Mouse (Mus musculus): ENCODE results near the gene Eepd1.
A peak's percentile ranks its signal among the peaks of the same experiment; 100 is the strongest.
"Not testable (repeated sequence)": the region's sequence is repeated elsewhere in the genome, so short reads cannot be mapped to it uniquely, and the experiment has no call there.

Eepd1 gene

DNA sequence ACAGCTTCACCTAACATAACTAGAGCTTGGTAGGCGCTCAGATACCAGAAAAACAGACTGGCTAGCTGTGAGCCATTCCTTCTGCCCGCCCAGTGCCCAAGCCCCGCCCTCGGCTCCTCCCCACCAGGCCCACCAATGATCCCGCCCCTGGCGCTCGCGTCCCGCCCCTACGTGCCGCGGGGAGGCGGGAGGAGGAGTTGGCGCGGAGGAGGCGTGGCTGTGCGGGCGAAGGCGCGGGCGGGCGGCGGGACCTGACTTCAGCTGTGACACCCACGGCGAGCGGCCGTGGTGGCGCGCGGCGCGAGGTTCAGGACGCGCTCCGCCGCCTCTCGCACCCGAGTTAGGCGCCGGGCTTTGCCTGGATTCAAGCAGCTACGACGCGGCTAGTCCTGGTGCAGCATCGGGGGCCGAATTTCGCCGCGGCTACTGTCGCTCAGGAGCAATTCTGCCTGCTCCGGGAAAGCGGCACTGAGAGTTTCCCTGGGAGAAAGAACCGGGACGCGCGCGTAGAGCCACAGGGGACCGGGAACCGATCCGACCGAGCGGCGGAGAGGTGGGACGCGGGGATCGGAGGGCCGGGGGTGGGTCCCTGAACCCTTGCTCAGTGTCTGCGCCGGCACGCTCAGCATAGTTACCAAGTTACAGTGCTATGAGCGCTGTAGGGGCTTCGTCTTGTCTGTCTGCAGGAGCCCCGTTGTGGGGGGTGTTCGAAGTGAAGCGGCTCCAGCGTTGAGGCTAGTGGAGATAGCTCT is at the start of gene Eepd1:
Eepd1 (plus strand) TSS at position 204 of the 752 bp plus-strand sequence.
- DNase-seq (ENCODE audit: low spot score in 2 of 2) = peak; percentile 96

- no peak for DNase-seq (ENCODE audit: low spot score in 2 of 2)
Observed at GRCm38 (mm10) chr9:25438836-25439235, 42.5 kb upstream of the Eepd1 start.

DNA sequence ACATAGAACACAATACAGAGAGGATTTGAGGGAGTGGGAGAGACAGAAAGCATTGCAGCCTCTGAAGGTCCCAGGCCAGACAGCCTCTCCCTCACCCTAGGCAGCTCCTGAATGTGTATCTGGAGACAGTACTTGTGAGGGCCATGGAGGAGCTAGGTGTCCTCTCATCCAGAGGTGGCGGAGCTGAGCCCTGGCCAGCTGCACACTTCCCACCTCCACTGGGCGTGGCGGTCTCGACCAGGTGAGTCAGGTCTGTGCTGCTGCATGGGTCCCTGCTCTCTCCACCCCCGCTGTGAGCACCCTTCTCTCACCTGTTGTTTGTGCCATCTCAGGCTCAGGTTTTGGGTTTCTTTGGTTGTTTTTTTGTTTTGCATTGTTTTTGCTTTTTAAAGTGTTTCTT is 41.3 kb upstream of the Eepd1 start:
- not testable (repeated sequence) for DNase-seq (ENCODE audit: low spot score in 2 of 2)

GRCm38 (mm10) chr9:25442041-25442440 is 39.3 kb upstream of the Eepd1 start:
- DNase-seq (ENCODE audit: low spot score in 2 of 2) = no peak

DNA sequence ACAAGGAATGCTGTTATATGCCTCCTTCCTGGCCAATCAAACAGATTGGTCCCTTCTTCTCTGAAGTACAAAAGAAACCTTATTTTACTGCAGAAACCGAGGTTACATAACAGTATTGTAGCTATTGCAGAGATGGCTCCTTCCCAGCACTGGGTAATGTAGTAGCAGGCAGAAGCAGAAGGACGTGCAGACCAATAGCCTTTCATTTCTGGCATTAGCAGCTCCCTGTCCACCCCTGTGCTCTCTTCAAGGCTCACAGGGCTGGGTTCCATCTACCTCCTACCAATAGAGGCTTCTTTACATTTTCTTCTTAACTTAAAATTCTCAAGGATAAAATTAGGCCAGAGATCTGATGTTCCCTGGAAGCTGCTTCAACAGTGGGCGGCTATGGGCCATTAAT is 38.3 kb upstream of the Eepd1 start:
- no peak for DNase-seq (ENCODE audit: low spot score in 2 of 2)

DNA sequence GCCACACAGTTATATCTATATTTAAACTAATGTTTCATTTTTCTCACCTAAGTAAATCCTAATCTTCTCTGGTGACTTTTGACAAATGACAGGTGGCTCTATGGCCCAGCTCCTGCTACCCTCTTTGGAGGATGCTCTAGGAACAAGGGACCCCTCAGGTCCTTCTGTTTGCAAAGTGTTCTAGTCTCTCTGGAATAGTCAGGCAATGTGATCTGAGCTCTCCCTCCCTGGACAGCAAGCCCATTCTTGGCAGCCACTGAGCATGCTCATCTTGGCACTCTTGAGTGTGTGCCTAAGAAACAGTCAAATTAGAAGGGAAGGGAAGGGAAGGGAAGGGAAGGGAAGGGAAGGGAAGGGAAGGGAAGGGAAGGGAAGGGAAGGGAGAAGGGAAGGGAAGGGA is 37.8 kb upstream of the Eepd1 start:
- DNase-seq (ENCODE audit: low spot score in 2 of 2) = no peak

DNA sequence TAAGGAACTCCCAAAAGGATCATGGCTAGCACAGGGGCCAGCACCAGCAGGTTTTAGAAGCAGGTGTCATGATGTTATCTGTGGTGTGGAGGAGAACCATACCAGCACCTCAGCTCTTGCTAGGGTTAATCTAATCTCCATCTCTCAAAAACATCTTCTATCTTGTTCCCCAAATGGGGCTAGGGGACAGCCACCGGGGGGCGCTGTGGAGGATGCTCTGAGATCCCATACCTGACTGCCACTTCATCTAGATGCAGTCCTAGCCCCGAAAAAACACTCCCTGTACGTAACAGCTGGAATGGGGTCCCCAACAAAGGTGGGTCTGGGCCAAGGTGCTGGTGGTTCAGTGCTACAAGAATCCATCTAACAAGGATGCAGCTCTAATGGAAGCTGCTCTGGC is 31.0 kb upstream of the Eepd1 start:
- no peak for DNase-seq (ENCODE audit: low spot score in 2 of 2)

- no peak for DNase-seq (ENCODE audit: low spot score in 2 of 2)
Observed at GRCm38 (mm10) chr9:25455027-25455426, 26.3 kb upstream of the Eepd1 start.

- no peak for DNase-seq (ENCODE audit: low spot score in 2 of 2)
Observed at GRCm38 (mm10) chr9:25460835-25461555, 20.4 kb upstream of the Eepd1 start.

DNA sequence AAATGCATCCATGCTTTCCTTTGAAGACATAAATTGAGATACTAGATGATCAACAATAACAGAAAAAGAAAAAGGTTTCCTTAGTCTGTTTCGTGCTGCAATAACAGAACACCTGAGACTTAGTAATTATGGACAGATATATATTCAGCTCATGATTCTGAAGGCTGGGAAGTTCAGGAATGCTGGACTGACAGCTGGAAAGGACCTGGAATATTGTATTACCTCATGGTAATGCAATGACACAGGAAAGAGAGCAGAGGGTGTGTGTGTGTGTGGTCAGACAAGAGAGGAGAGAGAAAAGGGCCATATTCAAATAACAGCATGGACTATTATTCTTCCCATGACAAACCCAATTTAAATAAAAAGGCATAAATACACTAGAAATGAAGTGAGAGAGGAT is 17.0 kb upstream of the Eepd1 start:
- no peak for DNase-seq (ENCODE audit: low spot score in 2 of 2)

- DNase-seq (ENCODE audit: low spot score in 2 of 2) = no peak
Observed at GRCm38 (mm10) chr9:25479392-25480020, 1.8 kb upstream of the Eepd1 start.

GRCm38 (mm10) chr9:25480676-25481075 is 671 bp upstream of the Eepd1 start:
- no peak for DNase-seq (ENCODE audit: low spot score in 2 of 2)

GRCm38 (mm10) chr9:25482322-25482998 is 1.1 kb downstream of the Eepd1 start:
- peak in 1 of 2 experiments; percentile 35 for DNase-seq (ENCODE audit: low spot score in 2 of 2)

DNA sequence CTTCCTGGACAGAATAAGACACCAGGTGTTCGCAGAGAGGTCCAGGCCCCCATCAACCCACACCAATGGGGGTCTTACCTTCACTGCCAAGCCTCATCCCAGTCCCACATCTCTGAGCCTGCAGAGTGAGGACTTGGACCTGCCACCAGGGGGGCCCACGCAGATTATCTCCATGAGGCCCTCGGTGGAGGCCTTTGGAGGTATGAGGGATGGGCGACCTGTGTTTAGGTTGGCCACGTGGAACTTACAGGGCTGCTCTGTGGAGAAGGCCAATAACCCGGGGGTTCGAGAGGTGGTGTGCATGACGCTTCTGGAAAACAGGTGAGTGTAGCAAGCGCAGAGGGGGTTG is 1.6 kb downstream of the Eepd1 start:
- DNase-seq (ENCODE audit: low spot score in 2 of 2) = peak in 1 of 2 experiments; percentile 31

GRCm38 (mm10) chr9:25483931-25484618 is 2.7 kb downstream of the Eepd1 start:
- DNase-seq (ENCODE audit: low spot score in 2 of 2) = peak in 1 of 2 experiments; percentile 19

DNA sequence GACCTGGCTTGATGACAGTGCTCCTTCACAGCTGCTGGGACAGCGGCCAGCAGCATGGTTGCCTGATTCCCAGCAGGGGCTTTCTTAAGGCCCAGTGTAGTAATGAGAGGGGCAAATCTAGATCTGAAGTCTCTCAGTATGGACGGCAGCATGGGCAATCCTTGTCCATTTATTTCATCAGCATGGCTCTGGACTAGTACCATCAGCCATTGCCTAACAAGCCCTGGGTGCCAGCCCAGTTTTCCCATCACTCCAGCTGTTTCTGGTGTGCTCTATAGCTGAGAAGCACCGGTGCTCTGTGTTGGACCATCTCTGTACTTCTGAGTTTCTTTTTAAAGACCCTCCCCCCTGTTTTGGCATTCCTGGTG is 3.3 kb downstream of the Eepd1 start:
- peak in 1 of 2 experiments; percentile 42 for DNase-seq (ENCODE audit: low spot score in 2 of 2)

DNA sequence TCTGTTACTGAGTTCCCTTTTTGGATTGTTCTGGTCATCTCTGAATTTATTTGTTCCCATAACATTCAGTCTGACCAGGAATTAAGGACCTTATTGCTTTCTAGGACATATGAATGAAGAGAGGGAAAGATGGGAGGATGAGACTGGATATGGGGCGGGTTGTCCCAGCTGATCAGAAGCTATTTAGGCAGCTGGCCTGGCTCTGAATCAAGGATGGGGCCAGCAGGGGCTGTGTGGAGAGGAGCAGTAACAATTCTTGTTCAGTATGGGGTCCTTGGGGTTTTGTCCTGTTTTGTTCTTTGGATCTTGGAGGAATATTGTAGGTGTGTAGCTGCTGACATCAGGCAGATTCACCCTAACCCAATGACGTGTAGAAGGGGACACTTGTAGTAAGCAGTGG is 3.7 kb downstream of the Eepd1 start:
- peak in 1 of 2 experiments; percentile 18 for DNase-seq (ENCODE audit: low spot score in 2 of 2)

GRCm38 (mm10) chr9:25485406-25485805 is 4.1 kb downstream of the Eepd1 start:
- peak in 1 of 2 experiments; percentile 25 for DNase-seq (ENCODE audit: low spot score in 2 of 2)

- peak in 1 of 2 experiments; percentile 17 for DNase-seq (ENCODE audit: low spot score in 2 of 2)
Observed at GRCm38 (mm10) chr9:25486246-25486807, 5.0 kb downstream of the Eepd1 start.

GRCm38 (mm10) chr9:25487446-25488110 is 6.2 kb downstream of the Eepd1 start:
- DNase-seq (ENCODE audit: low spot score in 2 of 2) = peak; percentile 36 to 44

GRCm38 (mm10) chr9:25488581-25488980 is 7.2 kb downstream of the Eepd1 start:
- DNase-seq (ENCODE audit: low spot score in 2 of 2) = no peak

Measured in right cerebral cortex, postnatal 10 days (tissue).